Mouse (Mus musculus) stomach, postnatal 0 days (tissue): Measurements from ENCODE around the gene Ttc37. TPM values are rescaled to one million over a fixed set of nuclear protein-coding genes. Genes with fewer than 3 reads are reported as not detected.

Experiments
- ATAC-seq: fragments of 200-750 bp; cut with Nextera tagmentation; 2 replicates; pipeline ENCODE4 v1.8.0; 2017; ENCODE audit not compliant: low FRiP score, low TSS enrichment
- DNase-seq: peaks from one replicate; pipeline ENCODE4 v3.0.0-alpha.2; 2016; ENCODE audit warnings: low spot score
- H3K27ac ChIP-seq: fragments of 300-500 bp; sonication (generic); replicated peaks from 2 replicates; pipeline ENCODE4 v1.5.1; 2014; ENCODE audit warnings: mild to moderate bottlenecking, control low read depth
- H3K27me3 ChIP-seq: fragments of 300-500 bp; sonication (generic); 2 replicates; pipeline ENCODE4 v1.6.1; 2014; ENCODE audit warnings: low read length; ENCODE audit not compliant: control insufficient read depth, insufficient read depth
- H3K36me3 ChIP-seq: fragments of 300-500 bp; sonication (generic); 2 replicates; pipeline ENCODE4 v1.6.1; 2014; ENCODE audit warnings: low read length, mixed read lengths; ENCODE audit not compliant: control insufficient read depth, insufficient read depth
- H3K4me1 ChIP-seq: fragments of 300-500 bp; sonication (generic); replicated peaks from 2 replicates; pipeline ENCODE4 v1.6.1; 2014; ENCODE audit warnings: antibody characterized with exemption; ENCODE audit not compliant: control insufficient read depth, insufficient read depth
- H3K4me2 ChIP-seq: fragments of 300-500 bp; sonication (generic); replicated peaks from 2 replicates; pipeline ENCODE4 v1.6.1; 2014; ENCODE audit warnings: low read depth, mild to moderate bottlenecking, control low read depth, moderate library complexity
- H3K4me3 ChIP-seq: fragments of 300-500 bp; sonication (generic); 2 replicates; pipeline ENCODE4 v1.5.1; 2014; ENCODE audit warnings: low read depth, low read length, control low read depth
- H3K9ac ChIP-seq: fragments of 300-500 bp; sonication (generic); 2 replicates; pipeline ENCODE4 v1.6.1; 2014; ENCODE audit warnings: mild to moderate bottlenecking, low read length, control low read depth, mixed read lengths
- H3K9me3 ChIP-seq: fragments of 300-500 bp; sonication (generic); 2 replicates; pipeline ENCODE4 v1.6.1; 2016; ENCODE audit warnings: low read length; ENCODE audit not compliant: control insufficient read depth
- CTCF ChIP-seq: IDR thresholded peaks from 2 replicates; pipeline ENCODE4 v1.5.1; 2016; ENCODE audit warnings: antibody characterized with exemption, low read depth, mild to moderate bottlenecking, moderate library complexity
- EP300 ChIP-seq: optimal IDR thresholded peaks from 2 replicates; pipeline ENCODE3; 2016; ENCODE audit warnings: antibody characterized with exemption
- WGBS: fragments of 180-500 bp; shearing (Covaris S2); extraction: QIAGEN DNeasy Blood & Tissue Kit; methylation state at CpG from one replicate; pipeline ENCODE4 v1.1.7; 2014; 5-methylcytosine and 5-hydroxymethylcytosine counted together
- polyA plus RNA-seq: library from polyadenylated mRNA; unstranded; fragments of >200 nt; fragmentation: Nextera tagmentation; extraction: Ambion mirVana; gene quantifications from 2 replicates; pipeline ENCODE4 v1.2.1, GENCODE M21; 2015

Gene Ttc37
- polyA plus RNA-seq, 1 experiment from 2014 or later, result 6.0 TPM

DNA sequence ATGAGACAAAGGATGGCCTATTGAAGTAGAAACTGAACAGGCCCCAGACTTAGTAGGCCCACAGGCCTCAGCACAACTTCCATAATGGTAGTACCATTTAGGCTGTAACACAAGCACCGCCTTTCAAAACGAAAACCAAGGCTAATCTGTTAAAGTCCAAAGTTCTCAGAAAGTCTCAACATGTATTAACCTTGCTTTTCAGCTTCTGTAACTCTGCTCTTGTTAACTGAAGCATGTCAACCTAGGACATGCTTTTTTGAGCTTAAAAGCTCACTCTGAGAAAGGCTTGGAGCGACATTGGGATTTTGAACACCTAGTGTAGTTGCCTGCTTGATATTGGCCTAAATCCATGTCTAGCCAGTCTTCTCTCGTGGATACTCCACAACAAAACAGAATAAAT is 38.9 kb upstream of the Ttc37 start:
- 84% methylated on average over 4 of the region's 4 CpGs for WGBS
- no peak for ATAC-seq
- TF ChIP-seq CTCF (no peak), EP300 (no peak)

DNA sequence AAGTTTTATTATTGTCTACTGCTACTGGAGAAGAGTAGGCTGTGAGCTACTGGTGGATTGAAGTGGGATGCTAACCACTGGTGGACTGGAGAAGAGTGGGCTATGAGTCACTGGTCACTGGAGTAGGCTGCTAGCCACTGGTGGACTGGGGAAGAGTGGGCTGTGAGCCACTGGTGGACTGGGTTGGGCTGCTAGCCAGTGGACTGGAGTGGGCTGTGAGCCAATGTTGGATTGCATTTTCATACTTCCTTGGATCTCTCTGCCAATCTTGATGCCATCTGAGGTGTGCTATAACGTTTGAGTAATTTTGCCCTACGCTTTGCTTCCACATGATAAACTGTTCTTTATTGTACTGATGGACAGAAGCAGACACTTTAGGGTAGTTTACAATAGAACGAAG is 36.4 kb upstream of the Ttc37 start:
- no peaks in the 10 kb centered on the region for H3K27me3 ChIP-seq
- no peak overlapping the region for H3K9ac ChIP-seq
- no peaks in the 10 kb centered on the region for H3K4me1 ChIP-seq
- WGBS, result 83% methylated on average over 3 of the region's 3 CpGs
- no peak overlapping the region for H3K27ac ChIP-seq
- no peak for DNase-seq
- no peak overlapping the region for H3K4me2 ChIP-seq
- no peaks in the 10 kb centered on the region for H3K9me3 ChIP-seq
- H3K36me3 ChIP-seq, result peaks cover 4% of the 10 kb centered on the region; the same call in 1 of the 2 replicates
- no peak for TF ChIP-seq CTCF
- TF ChIP-seq EP300, result no peak
- ATAC-seq, result no peak
- H3K4me3 ChIP-seq, result no peak overlapping the region

More for the DNA sequence above, 38.9 kb upstream of the Ttc37 start:
- peaks cover 8% of the 10 kb centered on the region; the same call in 1 of the 2 replicates for H3K4me1 ChIP-seq
- H3K9ac ChIP-seq, result no peak overlapping the region
- H3K27ac ChIP-seq, result no peak overlapping the region
- H3K4me2 ChIP-seq, result no peak overlapping the region
- 0 out of 2 replicates have a peak, but pooled peaks cover 5% of the 10 kb centered on the region for H3K27me3 ChIP-seq
- H3K4me3 ChIP-seq, result no peak overlapping the region
- no peaks in the 10 kb centered on the region for H3K9me3 ChIP-seq
- DNase-seq, result no peak
- H3K36me3 ChIP-seq, result 0 out of 2 replicates have a peak, but pooled peaks cover 3% of the 10 kb centered on the region

DNA sequence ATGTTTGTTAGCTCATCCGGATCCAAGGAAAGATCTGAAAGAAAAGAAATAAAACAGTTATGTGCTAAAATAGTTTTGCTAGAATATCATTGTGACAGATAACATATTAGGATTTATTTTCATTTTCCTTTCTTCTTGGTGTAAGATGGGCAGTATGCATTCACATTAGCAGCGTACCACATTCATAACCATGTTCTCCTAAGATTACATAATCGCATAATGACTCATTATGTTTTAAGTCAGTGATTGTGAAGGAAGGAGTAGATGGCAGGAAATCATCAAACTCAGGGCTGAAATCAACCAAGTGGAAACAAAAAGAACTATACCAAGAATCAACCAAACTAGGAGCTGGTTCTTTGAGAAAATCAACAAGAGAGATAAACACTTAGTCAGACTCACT is 36.0 kb upstream of the Ttc37 start:
- H3K27ac ChIP-seq, result no peak overlapping the region
- peaks cover 4% of the 10 kb centered on the region; the same call in 1 of the 2 replicates for H3K36me3 ChIP-seq
- H3K4me2 ChIP-seq, result no peak overlapping the region
- H3K4me1 ChIP-seq, result no peaks in the 10 kb centered on the region
- H3K9ac ChIP-seq, result no peak overlapping the region
- DNase-seq (no peak), ATAC-seq (no peak)
- H3K27me3 ChIP-seq, result no peaks in the 10 kb centered on the region
- TF ChIP-seq EP300, result no peak
- no peak for TF ChIP-seq CTCF
- 91% methylated on average over 3 of the region's 3 CpGs for WGBS
- H3K4me3 ChIP-seq, result no peak overlapping the region
- H3K9me3 ChIP-seq, result no peaks in the 10 kb centered on the region

DNA sequence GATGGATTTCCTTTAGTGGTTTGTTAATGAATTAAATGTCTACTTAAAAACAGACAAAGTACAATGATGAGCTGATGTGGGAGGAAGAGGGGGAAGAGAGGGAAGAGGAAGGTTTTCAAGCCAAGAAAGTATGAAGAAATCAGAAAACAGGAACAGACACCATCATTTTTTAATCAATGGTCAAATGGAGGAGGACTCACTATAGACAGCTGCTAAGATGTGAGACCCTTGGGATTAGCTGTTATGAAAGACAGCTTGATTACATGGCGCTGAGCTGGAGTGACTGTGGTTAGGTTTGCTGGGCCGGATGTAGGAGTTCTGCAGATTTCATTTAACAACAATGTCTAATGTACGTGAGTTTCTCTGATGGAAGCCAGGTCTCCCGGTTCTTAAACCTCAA is 35.0 kb upstream of the Ttc37 start:
- TF ChIP-seq EP300 (no peak), CTCF (no peak)

DNA sequence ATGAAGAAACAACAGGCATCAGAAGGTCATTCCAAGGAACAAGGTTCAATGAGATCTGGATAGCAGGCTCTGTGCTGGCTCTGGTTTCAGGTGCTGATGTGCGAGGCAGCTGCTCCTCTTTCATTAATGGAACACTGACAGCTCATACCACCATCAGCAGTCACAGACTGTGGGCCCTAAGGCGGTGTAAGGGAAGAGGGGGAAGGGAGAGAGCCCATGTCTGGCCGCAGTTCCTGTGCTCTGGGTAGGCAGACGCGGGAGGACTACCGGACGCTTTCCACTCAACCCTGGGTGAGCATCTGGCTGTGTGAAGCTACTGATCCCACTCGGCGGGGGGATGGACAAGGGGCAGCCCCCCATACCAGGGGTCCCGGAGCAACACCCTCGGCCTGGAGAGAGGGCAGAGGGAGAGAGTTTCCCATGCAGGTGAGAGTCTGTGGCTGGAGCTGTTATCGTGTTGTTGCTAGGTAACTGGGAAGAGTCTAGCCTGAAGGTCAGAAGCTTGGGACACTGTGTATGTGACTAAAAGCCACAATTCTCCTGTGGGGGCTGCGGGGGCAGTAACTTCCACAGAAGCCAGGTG is 34.1 kb upstream of the Ttc37 start:
- no peak overlapping the region for H3K4me3 ChIP-seq

More for the DNA sequence above, 35.0 kb upstream of the Ttc37 start:
- Histone ChIP-seq H3K4me1 (no peaks in the 10 kb centered on the region), H3K27me3 (no peaks in the 10 kb centered on the region), H3K4me2 (no peak overlapping the region), H3K27ac (no peak overlapping the region), H3K36me3 (peaks cover 4% of the 10 kb centered on the region; the same call in 1 of the 2 replicates), H3K9ac (no peak overlapping the region), H3K4me3 (no peak overlapping the region), H3K9me3 (no peaks in the 10 kb centered on the region)
- no peak for ATAC-seq
- 89% methylated on average over 4 of the region's 4 CpGs for WGBS
- DNase-seq, result no peak

DNA sequence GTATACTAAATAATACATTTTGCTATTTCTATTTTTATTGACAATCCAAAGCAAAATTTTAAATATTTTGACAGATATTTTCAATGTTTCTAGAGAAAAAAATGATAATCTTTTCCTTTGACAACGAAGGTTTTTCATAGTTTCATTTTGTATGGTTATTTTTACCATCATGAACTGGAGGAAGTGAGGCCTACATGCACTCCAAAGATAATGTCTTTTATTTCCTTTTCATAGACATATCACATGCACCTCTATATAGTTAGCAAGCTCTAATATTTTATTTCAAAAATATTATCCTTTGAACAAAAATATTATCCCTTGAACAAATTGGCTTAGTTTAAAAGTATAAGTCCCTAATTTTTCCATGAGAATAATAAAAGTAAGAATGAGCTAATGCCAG is 24.2 kb upstream of the Ttc37 start:
- Histone ChIP-seq H3K4me3 (no peak overlapping the region), H3K9ac (no peak overlapping the region), H3K36me3 (no peaks in the 10 kb centered on the region), H3K4me2 (no peak overlapping the region), H3K4me1 (no peaks in the 10 kb centered on the region), H3K27me3 (no peaks in the 10 kb centered on the region), H3K9me3 (no peaks in the 10 kb centered on the region), H3K27ac (no peak overlapping the region)
- 86% methylated on average over 1 of the region's 1 CpGs for WGBS
- DNase-seq (no peak), ATAC-seq (no peak)
- TF ChIP-seq EP300, result no peak
- TF ChIP-seq CTCF, result no peak

More for the DNA sequence above, 34.1 kb upstream of the Ttc37 start:
- WGBS, result 85% methylated on average over 13 of the region's 13 CpGs
- H3K9ac ChIP-seq, result no peak overlapping the region
- peaks cover 4% of the 10 kb centered on the region; the same call in 1 of the 2 replicates for H3K36me3 ChIP-seq
- DNase-seq (no peak), ATAC-seq (no peak)
- no peaks in the 10 kb centered on the region for H3K9me3 ChIP-seq
- H3K27ac ChIP-seq, result no peak overlapping the region
- no peaks in the 10 kb centered on the region for H3K27me3 ChIP-seq
- H3K4me1 ChIP-seq, result no peaks in the 10 kb centered on the region
- H3K4me2 ChIP-seq, result no peak overlapping the region
- no peak for TF ChIP-seq CTCF
- TF ChIP-seq EP300, result no peak
